Mouse (Mus musculus) limb, embryonic 15.5 days (tissue): ENCODE results near the gene Nolc1. TPM values are rescaled to one million over a fixed set of nuclear protein-coding genes. Genes with fewer than 3 reads are reported as not detected.
A peak's percentile ranks its signal among the peaks of the same experiment; 100 is the strongest.
"Not testable (repeated sequence)": the region's sequence is repeated elsewhere in the genome, so short reads cannot be mapped to it uniquely, and the experiment has no call there.

ENCODE experiments used
- ATAC-seq: fragments of 200-750 bp; cut with Nextera tagmentation; 2 replicates; pipeline ENCODE4 v1.8.0; 2017; ENCODE audit warnings: low read depth, moderate TSS enrichment; ENCODE audit not compliant: insufficient number of reproducible peaks, low FRiP score, low TSS enrichment
- H3K27ac ChIP-seq: fragments of 300-500 bp; sonication (generic); 2 replicates; pipeline ENCODE4 v1.5.1; 2015; ENCODE audit warnings: moderate library complexity, mild to moderate bottlenecking, inconsistent platforms
- H3K27me3 ChIP-seq: fragments of 300-500 bp; sonication (generic); 2 replicates; pipeline ENCODE4 v1.6.1; 2015; ENCODE audit warnings: inconsistent platforms
- H3K36me3 ChIP-seq: fragments of 300-500 bp; sonication (generic); 2 replicates; pipeline ENCODE4 v1.6.1; 2015; ENCODE audit warnings: inconsistent platforms
- H3K4me1 ChIP-seq: fragments of 300-500 bp; sonication (generic); 2 replicates; pipeline ENCODE4 v1.6.1; 2015; ENCODE audit warnings: inconsistent platforms
- H3K4me2 ChIP-seq: fragments of 300-500 bp; sonication (generic); 2 replicates; pipeline ENCODE4 v1.6.1; 2015; ENCODE audit warnings: mild to moderate bottlenecking, inconsistent platforms
- H3K4me3 ChIP-seq: fragments of 300-500 bp; sonication (generic); 2 replicates; pipeline ENCODE4 v1.5.1; 2015; ENCODE audit warnings: mild to moderate bottlenecking, inconsistent platforms
- H3K9ac ChIP-seq: fragments of 300-500 bp; sonication (generic); 2 replicates; pipeline ENCODE4 v1.6.1; 2015; ENCODE audit warnings: inconsistent platforms
- H3K9me3 ChIP-seq: fragments of 300-500 bp; sonication (generic); 2 replicates; pipeline ENCODE4 v1.6.1; 2016; ENCODE audit warnings: inconsistent platforms
- WGBS: fragments of 180-500 bp; shearing (Covaris S2); methylation state at CpG from one replicate; pipeline ENCODE4 v1.1.7; 2015; 5-methylcytosine and 5-hydroxymethylcytosine counted together
- polyA plus RNA-seq: library from polyadenylated mRNA; unstranded; fragments of >200 nt; fragmentation: Nextera tagmentation; extraction: Ambion mirVana; gene quantifications from 2 replicates; pipeline ENCODE4 v1.2.1, GENCODE M21; 2015

The Nolc1 gene
- polyA plus RNA-seq, 1 experiment from 2014 or later: 79.6 TPM

DNA sequence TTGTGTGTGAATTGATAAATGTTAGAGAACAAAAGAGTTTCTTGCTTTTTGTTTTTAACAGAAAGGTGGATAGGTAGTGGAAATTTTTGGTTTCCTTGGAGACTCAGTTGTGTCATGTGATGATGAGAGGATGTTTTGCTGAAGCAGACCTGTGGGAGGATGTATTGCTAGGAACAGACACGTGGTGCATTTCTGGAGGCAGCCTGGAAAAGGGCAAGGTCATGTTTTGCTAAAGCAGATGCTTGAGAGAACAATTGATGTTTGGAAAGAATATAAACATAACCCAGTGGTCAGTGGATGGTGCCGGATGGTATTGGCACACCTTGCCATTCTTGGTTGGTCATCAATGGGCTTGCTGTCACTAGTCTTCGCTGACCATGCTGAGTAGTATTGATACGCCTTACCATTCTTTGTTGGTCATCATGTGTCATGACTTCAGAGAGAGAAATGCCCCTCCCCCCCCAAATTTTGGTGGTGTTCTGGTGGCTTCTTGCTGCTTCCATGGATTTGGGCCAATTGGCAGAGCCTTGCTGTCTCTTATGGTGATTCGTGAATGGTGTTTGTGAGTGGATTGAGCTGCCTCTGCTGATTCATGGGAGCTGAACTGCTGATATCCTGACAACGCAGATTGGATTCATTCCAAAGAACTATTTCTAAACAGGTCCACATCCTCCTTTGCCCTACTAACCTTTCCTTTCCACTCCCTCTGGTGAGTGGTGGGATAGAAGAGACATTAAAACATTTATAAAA lies 27.9 kb downstream of the Nolc1 start:
- Histone ChIP-seq H3K9ac (no peak overlapping the region), H3K4me2 (no peak overlapping the region), H3K27ac (no peak overlapping the region), H3K9me3 (no peaks in the 10 kb centered on the region), H3K36me3 (no peaks in the 10 kb centered on the region), H3K4me1 (no peaks in the 10 kb centered on the region), H3K4me3 (no peak overlapping the region), H3K27me3 (no peaks in the 10 kb centered on the region)
- ATAC-seq: no peak
- WGBS: 91% methylated on average over 6 of the region's 6 CpGs

DNA sequence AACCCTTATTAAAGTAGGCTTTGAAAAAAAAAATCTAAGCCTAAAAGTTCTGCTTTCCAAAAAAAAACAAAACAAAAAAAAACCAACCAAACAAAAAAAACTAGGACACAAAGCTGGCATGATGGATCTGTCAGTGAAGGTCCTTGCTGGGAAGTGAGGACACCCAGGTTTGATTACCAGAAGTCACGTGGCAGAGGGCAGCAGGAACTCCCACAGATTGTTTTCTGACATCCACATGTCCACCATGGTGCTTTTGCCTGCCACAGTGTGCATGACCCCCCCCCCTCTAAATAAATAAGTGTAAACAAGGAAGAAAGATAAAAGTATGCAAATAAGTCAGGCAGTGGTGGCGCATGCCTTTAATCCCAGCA lies 28.5 kb downstream of the Nolc1 start:
- H3K4me3 ChIP-seq: no peak overlapping the region
- no peak overlapping the region for H3K9ac ChIP-seq
- no peak for ATAC-seq
- no peaks in the 10 kb centered on the region for H3K9me3 ChIP-seq
- H3K4me1 ChIP-seq: no peaks in the 10 kb centered on the region
- H3K4me2 ChIP-seq: no peak overlapping the region
- H3K27ac ChIP-seq: no peak overlapping the region
- no peaks in the 10 kb centered on the region for H3K27me3 ChIP-seq
- H3K36me3 ChIP-seq: no peaks in the 10 kb centered on the region
- WGBS: 78% methylated on average over 2 of the region's 2 CpGs

DNA sequence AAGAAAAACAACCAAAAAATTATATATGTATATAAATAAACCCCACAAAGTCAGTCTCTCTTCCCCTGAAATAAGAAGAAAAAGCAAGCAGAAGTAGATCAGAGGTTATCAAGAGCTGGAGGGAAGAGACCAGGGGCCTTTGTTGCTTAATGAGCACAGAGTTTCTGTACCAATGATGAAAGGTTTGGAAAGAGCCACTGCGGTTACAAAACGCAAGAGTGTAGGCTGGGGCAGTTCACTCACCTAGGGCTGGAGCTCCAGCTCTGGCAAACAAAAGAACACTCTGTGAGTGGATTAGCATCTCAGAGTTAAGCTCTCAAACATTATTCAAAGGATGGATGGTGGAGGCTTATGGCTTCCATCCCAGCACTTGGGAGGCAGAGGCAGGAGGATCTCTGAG lies 34.6 kb downstream of the Nolc1 start:
- no peak for ATAC-seq
- Histone ChIP-seq H3K9ac (no peak overlapping the region), H3K4me1 (no peaks in the 10 kb centered on the region), H3K27ac (no peak overlapping the region), H3K36me3 (no peaks in the 10 kb centered on the region), H3K4me2 (no peak overlapping the region), H3K27me3 (no peaks in the 10 kb centered on the region), H3K9me3 (no peaks in the 10 kb centered on the region), H3K4me3 (no peak overlapping the region)
- 81% methylated on average over 2 of the region's 2 CpGs for whole genome bisulfite sequencing

DNA sequence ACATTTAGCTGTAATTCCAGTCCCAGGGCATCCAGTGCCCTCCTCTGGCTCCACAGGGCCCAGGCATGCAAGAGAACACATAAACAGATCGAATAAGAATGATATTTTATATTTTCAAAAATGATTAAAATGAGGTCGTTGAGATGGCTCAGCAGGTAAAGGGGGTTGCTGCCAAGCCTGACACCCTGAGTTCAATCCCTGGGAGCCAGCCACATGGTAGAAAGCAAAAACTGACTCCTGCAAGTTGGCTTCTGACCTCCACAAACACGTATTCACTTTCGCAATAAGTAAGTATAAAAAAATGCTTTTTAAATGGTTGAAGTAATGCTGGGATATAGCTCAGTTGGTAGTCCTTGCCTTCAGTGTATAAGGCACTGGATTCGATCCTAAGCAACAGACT lies 35.1 kb downstream of the Nolc1 start:
- 78% methylated on average over 5 of the region's 5 CpGs for WGBS
- Histone ChIP-seq H3K4me1 (no peaks in the 10 kb centered on the region), H3K36me3 (no peaks in the 10 kb centered on the region), H3K27me3 (no peaks in the 10 kb centered on the region), H3K9ac (no peak overlapping the region), H3K9me3 (no peaks in the 10 kb centered on the region), H3K4me3 (no peak overlapping the region), H3K27ac (no peak overlapping the region), H3K4me2 (no peak overlapping the region)
- ATAC-seq: no peak

DNA sequence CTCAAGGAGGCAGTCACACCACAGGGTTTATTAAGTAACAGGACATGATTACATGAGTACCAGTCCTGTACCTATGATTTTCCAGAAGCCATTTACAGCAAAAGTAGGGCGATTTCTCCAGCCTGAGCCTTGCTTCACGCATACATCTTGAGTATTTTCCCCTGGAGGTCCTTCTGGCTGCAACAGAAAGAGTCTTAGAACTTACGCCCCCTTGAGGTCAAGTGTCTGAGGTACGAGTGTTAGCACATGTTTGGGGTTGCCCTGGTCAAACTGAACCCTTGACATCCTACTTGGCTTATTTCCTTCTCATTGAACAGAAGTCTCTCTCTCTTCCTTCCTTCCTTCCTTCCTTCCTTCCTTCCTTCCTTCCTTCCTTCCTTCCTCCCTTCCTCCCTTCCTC lies 39.0 kb downstream of the Nolc1 start:
- no peak for ATAC-seq

DNA sequence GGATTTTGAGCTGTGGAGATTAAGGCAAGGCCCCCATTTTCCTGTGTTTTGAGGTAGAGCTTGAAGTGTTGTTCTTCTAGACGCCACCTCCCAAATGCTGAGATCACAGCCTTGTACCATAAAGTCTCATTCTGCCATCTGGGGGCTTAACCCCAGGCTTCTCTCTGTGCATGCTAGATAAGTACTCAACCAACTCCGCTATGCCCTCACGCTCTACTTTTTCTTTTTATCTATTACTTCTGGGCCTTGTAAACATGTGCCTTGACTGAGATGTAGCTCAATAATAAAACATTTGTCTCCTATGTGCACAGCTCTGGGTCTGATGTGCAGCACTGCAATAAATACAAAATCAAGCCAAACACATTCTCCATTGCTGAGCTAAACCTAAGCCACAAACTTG lies 43.8 kb downstream of the Nolc1 start:
- Histone ChIP-seq H3K27me3 (no peaks in the 10 kb centered on the region), H3K27ac (no peak overlapping the region), H3K4me1 (no peaks in the 10 kb centered on the region), H3K4me3 (no peak overlapping the region), H3K4me2 (no peak overlapping the region), H3K36me3 (no peaks in the 10 kb centered on the region), H3K9me3 (no peaks in the 10 kb centered on the region), H3K9ac (no peak overlapping the region)
- 88% methylated on average over 3 of the region's 3 CpGs for WGBS
- no peak for ATAC-seq

More for the DNA sequence above, 39.0 kb downstream of the Nolc1 start:
- H3K27me3 ChIP-seq: no peaks in the 10 kb centered on the region
- H3K4me1 ChIP-seq: no peaks in the 10 kb centered on the region
- 47% methylated on average over 4 of the region's 4 CpGs for WGBS
- no peak overlapping the region for H3K27ac ChIP-seq
- no peaks in the 10 kb centered on the region for H3K9me3 ChIP-seq
- no peak overlapping the region for H3K4me2 ChIP-seq
- no peak overlapping the region for H3K9ac ChIP-seq
- H3K4me3 ChIP-seq: no peak overlapping the region
- no peaks in the 10 kb centered on the region for H3K36me3 ChIP-seq

DNA sequence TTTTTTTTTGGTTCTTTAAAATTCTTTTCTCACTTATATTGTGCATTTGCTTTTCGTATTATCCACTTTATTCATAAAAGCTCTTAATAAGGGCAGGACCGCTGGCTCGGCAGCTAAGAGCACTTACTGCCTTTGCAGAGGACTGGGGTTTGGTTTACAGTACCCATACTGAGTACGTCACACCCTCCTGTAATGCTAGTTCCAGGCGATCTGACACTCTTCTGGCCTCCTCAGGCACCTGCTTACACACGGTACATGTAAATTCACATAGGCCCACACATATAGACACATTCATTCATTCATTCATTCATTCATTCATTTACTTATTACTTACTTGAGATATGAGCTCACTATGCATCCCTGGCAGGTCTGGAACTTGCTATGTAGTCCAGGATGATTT lies 45.2 kb downstream of the Nolc1 start:
- Histone ChIP-seq H3K9ac (no peak overlapping the region), H3K27ac (no peak overlapping the region), H3K4me3 (no peak overlapping the region), H3K9me3 (no peaks in the 10 kb centered on the region), H3K27me3 (no peaks in the 10 kb centered on the region), H3K36me3 (no peaks in the 10 kb centered on the region), H3K4me2 (no peak overlapping the region), H3K4me1 (no peaks in the 10 kb centered on the region)
- 73% methylated on average over 6 of the region's 6 CpGs for WGBS
- ATAC-seq: no peak

DNA sequence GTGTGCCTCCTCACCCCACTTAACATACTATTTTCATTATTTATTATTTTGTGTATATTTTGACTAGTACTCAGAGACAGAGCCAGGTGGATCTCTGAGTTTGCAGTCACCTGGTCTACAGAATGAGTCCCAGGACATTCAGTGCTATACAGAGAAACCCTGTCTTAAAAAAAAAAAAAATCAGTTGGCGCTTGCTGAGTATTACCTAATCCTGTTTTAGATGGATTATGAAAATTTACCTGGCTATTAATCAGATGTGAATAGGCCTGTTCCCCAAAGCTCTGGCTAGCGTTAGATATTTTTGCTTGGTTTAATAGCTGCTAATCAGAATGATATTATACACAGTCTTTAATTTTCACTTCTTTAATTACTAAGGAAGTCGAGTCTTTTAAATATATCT lies 48.2 kb downstream of the Nolc1 start:
- Histone ChIP-seq H3K9me3 (no peaks in the 10 kb centered on the region), H3K9ac (no peak overlapping the region), H3K4me2 (no peak overlapping the region), H3K27ac (no peak overlapping the region), H3K4me1 (no peaks in the 10 kb centered on the region), H3K4me3 (no peak overlapping the region), H3K36me3 (no peaks in the 10 kb centered on the region), H3K27me3 (peaks cover 5% of the 10 kb centered on the region; the same call in 1 of the 2 replicates)
- 80% methylated on average over 3 of the region's 3 CpGs for WGBS
- no peak for ATAC-seq

DNA sequence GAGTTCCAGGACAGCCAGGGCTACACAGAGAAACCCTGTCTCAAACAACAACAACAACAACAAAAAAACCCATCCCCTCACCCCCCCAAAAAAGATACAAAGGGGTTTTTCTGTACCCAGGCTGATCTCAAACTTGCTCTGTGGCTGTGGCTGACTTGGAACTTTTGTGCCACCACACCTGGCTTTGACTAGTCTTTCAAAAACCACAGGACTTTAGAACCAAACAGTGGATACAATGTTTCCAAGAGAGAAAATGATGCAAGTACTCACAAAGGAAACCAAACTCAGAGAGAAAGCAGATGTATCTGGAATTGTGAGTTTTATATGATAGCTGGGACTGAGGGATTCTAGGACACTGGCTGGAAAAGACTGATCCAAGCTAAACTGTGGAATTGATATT lies 49.0 kb downstream of the Nolc1 start:
- Histone ChIP-seq H3K9ac (no peak overlapping the region), H3K27ac (no peak overlapping the region)
- ATAC-seq: no peak

DNA sequence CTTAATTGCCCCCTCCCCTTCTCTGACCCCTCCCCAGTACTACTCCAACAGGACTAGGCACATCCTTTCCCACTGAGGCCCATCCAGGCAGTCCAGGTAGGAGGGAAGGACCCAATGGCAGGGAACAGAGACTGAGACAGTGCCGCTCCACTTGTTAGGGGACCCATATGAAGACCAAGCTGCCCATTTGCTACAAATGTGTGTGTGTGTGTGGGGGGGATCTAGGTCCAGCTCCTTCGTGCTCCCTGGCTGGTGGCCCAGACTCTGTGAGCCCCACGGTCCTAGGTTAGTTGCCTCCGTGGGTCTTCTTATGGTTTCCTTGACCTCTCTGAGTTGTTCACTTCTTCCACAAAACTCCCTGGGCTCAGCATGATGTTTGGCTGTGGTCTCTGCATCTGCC lies 50.6 kb downstream of the Nolc1 start:
- ATAC-seq: no peak
- 84% methylated on average over 4 of the region's 4 CpGs for WGBS

More for the DNA sequence above, 49.0 kb downstream of the Nolc1 start:
- no peaks in the 10 kb centered on the region for H3K36me3 ChIP-seq
- no peak overlapping the region for H3K4me3 ChIP-seq
- peaks cover 5% of the 10 kb centered on the region; the same call in 1 of the 2 replicates for H3K27me3 ChIP-seq
- H3K9me3 ChIP-seq: no peaks in the 10 kb centered on the region
- H3K4me2 ChIP-seq: no peak overlapping the region
- no peaks in the 10 kb centered on the region for H3K4me1 ChIP-seq

DNA sequence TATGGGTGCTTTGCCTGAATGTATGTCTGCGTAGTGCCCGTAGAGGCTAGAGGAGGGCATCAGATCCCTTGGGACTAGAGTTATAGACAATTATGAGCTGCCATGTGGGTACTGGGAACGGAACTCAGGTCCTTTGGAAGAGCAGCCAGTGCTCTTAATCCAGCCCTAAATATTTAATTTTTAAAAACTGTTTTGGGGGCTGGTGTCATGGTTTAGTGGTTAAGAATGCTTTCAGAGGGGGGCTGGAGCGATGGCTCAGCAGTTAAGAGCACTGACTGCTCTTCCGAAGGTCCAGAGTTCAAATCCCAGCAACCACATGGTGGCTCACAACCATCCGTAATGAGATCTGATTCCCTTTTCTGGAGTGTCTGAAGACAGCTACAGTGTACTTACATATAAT lies 54.1 kb downstream of the Nolc1 start:
- 69% methylated on average over 6 of the region's 6 CpGs for WGBS

More for the DNA sequence above, 50.6 kb downstream of the Nolc1 start:
- H3K4me3 ChIP-seq: no peak overlapping the region
- H3K4me2 ChIP-seq: no peak overlapping the region
- no peaks in the 10 kb centered on the region; the same call in 1 of the 2 replicates for H3K4me1 ChIP-seq
- H3K27ac ChIP-seq: no peak overlapping the region
- peaks cover 19% of the 10 kb centered on the region for H3K27me3 ChIP-seq
- H3K36me3 ChIP-seq: no peaks in the 10 kb centered on the region
- H3K9ac ChIP-seq: no peak overlapping the region
- no peaks in the 10 kb centered on the region for H3K9me3 ChIP-seq

DNA sequence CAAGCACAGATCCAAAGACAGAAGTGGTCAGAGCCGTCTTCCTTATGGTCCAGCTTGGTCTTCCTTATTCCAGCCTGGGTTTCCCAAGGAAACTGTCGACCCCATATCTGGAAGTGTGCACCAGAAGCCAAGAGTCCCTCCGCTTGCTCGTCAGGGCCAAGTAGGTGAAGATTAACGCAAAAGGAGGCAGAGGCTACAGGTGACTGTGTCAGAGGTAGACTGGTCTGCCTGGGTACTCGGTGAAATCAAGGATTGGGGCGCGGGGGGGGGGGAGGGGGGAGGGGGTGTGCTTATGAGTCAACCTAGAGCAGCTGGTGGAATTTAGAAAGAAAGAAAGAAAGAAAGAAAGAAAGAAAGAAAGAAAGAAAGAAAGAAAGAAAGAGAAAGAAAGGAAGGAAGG lies 55.6 kb downstream of the Nolc1 start:
- peak overlapping the region; percentile 46 for H3K4me2 ChIP-seq
- peaks cover 16% of the 10 kb centered on the region for H3K4me1 ChIP-seq
- peak overlapping the region; percentile 26 for H3K4me3 ChIP-seq
- no peak overlapping the region for H3K9ac ChIP-seq
- no peak overlapping the region for H3K27ac ChIP-seq
- H3K9me3 ChIP-seq: no peaks in the 10 kb centered on the region
- ATAC-seq: no peak
- H3K36me3 ChIP-seq: no peaks in the 10 kb centered on the region
- H3K27me3 ChIP-seq: peaks cover 63% of the 10 kb centered on the region
- 10% methylated on average over 6 of the region's 8 CpGs for WGBS

More for the DNA sequence above, 54.1 kb downstream of the Nolc1 start:
- H3K4me1 ChIP-seq, H3K9ac ChIP-seq, H3K36me3 ChIP-seq, H3K27ac ChIP-seq, ATAC-seq, H3K4me3 ChIP-seq, H3K4me2 ChIP-seq, H3K9me3 ChIP-seq: not testable (repeated sequence)
- H3K27me3 ChIP-seq: peaks cover 50% of the 10 kb centered on the region
